Mouse (Mus musculus): ENCODE results near the gene Pfn1.

DNA sequence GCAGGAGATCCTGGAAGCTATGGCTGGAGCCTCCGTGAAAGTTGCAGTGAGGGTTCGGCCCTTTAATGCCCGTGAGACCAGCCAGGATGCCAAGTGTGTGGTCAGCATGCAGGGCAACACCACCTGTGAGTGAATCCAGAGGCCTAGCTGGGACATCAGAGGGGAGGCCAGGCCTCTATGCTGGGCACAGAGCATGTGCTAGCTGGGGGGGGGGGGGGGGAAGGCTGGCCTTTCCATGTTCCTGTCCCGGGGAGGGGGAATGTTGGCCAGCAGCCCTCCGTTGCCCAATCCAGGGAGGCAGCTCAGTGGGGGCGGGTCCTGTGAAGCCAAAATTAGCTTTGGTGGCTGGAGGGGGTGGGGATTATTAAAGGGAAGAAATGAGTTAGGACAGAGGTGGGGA, 48.3 kb upstream of the Pfn1 start:
- TF ChIP-seq CTCF (IDR thresholded peaks at IDR 0.05; ENCODE audit: borderline replicate concordance, extremely low read depth, insufficient read depth, insufficient read length) = no peak
- no peak for TF ChIP-seq POLR2A (IDR thresholded peaks at IDR 0.05; ENCODE audit: borderline replicate concordance, extremely low read depth, insufficient read depth, insufficient read length, poor library complexity, severe bottlenecking)

Measured in brain, embryonic 14.5 days (tissue).